In genomic region chr6:108276880-108277507, GRCm38 (mm10) we compare ENCODE assay signal across 9 mouse cellular contexts.
DNase-seq lines count a peak whose midpoint lies in the region; ATAC-seq and TF ChIP-seq lines count a peak whose summit lies in the region.
"Had no signal": no experiment of that assay in that cellular context is flagged by ENCODE, and none has a peak within 500 bp of the region (broad histone marks: within the 10 kb centered on the region; RNA-seq: fewer than 3 reads in every experiment).

No protein-coding gene starts in this region.

- no peaks in the 10 kb centered on the region for H3K27me3 ChIP-seq in liver, adult 2 months (ENCODE audit: control insufficient read depth, insufficient read depth, low read length)
- H3K27me3 ChIP-seq in liver, embryonic 11.5 days (replicated peaks; ENCODE audit: control insufficient read depth, insufficient read depth, low read length) = no peaks in the 10 kb centered on the region
- H3K27me3 ChIP-seq in intestine, postnatal 0 days (replicated peaks; ENCODE audit: control insufficient read depth, insufficient read depth, low read length) = no peaks in the 10 kb centered on the region
- H3K27me3 ChIP-seq: limb, embryonic 15.5 days had no signal

- TF ChIP-seq POLR2A in liver, adult 2 months (IDR thresholded peaks at IDR 0.05; ENCODE audit: extremely low read depth, insufficient read depth, low read length) = no peak

- H3K4me2 ChIP-seq in liver, embryonic 11.5 days = no peak overlapping the region
- H3K4me2 ChIP-seq in intestine, postnatal 0 days (replicated peaks; ENCODE audit: low read depth) = no peak overlapping the region
- H3K4me2 ChIP-seq: limb, embryonic 15.5 days had no signal

- H3K9me3 ChIP-seq in liver, embryonic 11.5 days (ENCODE audit: control insufficient read depth, low read length) = no peaks in the 10 kb centered on the region
- H3K9me3 ChIP-seq in intestine, postnatal 0 days (ENCODE audit: control insufficient read depth) = no peaks in the 10 kb centered on the region
- H3K9me3 ChIP-seq: limb, embryonic 15.5 days had no signal

- H3K9ac ChIP-seq in liver, adult 2 months (ENCODE audit: low read depth, low read length) = 0 out of 2 replicates have a peak overlapping the region, but pooled peaks have one; percentile 15
- H3K9ac ChIP-seq in liver, embryonic 11.5 days (ENCODE audit: low read depth, low read length) = no peak overlapping the region
- no peak overlapping the region for H3K9ac ChIP-seq in intestine, postnatal 0 days (ENCODE audit: low read depth, low read length)
- H3K9ac ChIP-seq: limb, embryonic 15.5 days had no signal

- no peak for TF ChIP-seq CTCF in liver, adult 2 months (IDR thresholded peaks at IDR 0.05; ENCODE audit: low read depth, low read length)
- TF ChIP-seq CTCF in left cerebral cortex, adult 2 months (IDR thresholded peaks at IDR 0.05) = no peak
- TF ChIP-seq CTCF in intestine, postnatal 0 days (IDR thresholded peaks at IDR 0.05; ENCODE audit: low read depth) = no peak

- H3K4me1 ChIP-seq in liver, adult 2 months (ENCODE audit: control insufficient read depth, insufficient read depth, low read length) = peaks cover 25% of the 10 kb centered on the region
- peaks cover 5% of the 10 kb centered on the region; the same call in 1 of the 2 replicates for H3K4me1 ChIP-seq in liver, embryonic 11.5 days (replicated peaks; ENCODE audit: control insufficient read depth, insufficient read depth, low read length)
- 0 out of 2 replicates have a peak, but pooled peaks cover 2% of the 10 kb centered on the region for H3K4me1 ChIP-seq in intestine, postnatal 0 days (replicated peaks; ENCODE audit: control insufficient read depth, insufficient read depth, low read length)
- H3K4me1 ChIP-seq: limb, embryonic 15.5 days had no signal

- no peak overlapping the region for H3K4me3 ChIP-seq in liver, adult 2 months (ENCODE audit: insufficient read depth, low read depth, low read length)
- H3K4me3 ChIP-seq in liver, embryonic 11.5 days (ENCODE audit: low read depth, low read length) = no peak overlapping the region
- no peak overlapping the region for H3K4me3 ChIP-seq in left cerebral cortex, adult 2 months
- H3K4me3 ChIP-seq in intestine, postnatal 0 days (ENCODE audit: low read depth, low read length) = no peak overlapping the region
- H3K4me3 ChIP-seq: limb, embryonic 15.5 days had no signal

- H3K36me3 ChIP-seq in liver, adult 2 months (ENCODE audit: control insufficient read depth, insufficient read depth, low read length) = no peaks in the 10 kb centered on the region
- H3K36me3 ChIP-seq in liver, embryonic 11.5 days (ENCODE audit: control insufficient read depth, insufficient read depth, low read length) = no peaks in the 10 kb centered on the region
- no peaks in the 10 kb centered on the region for H3K36me3 ChIP-seq in intestine, postnatal 0 days (ENCODE audit: control insufficient read depth, insufficient read depth)
- H3K36me3 ChIP-seq: limb, embryonic 15.5 days had no signal

- peak overlapping the region; percentile 91 for H3K27ac ChIP-seq in liver, adult 2 months (replicated peaks; ENCODE audit: insufficient read depth, low read depth, low read length)
- no peak overlapping the region for H3K27ac ChIP-seq in liver, embryonic 11.5 days (ENCODE audit: low read depth, low read length)
- H3K27ac ChIP-seq in left cerebral cortex, adult 2 months = no peak overlapping the region
- no peak overlapping the region for H3K27ac ChIP-seq in intestine, postnatal 0 days (ENCODE audit: low read depth, low read length)
- H3K27ac ChIP-seq: limb, embryonic 15.5 days had no signal

- intact Hi-C loops in left cerebral cortex, adult 2 months (cut with DNase I) = loop anchor here (1.0 kb wide), 1 partner anchor 44 kb away; no protein-coding TSS in a partner anchor

- 86% methylated on average over 12 of the region's 12 CpGs for WGBS in liver, adult 2 months
- 82% methylated on average over 12 of the region's 12 CpGs for WGBS in liver, embryonic 11.5 days
- 87% methylated on average over 12 of the region's 12 CpGs for WGBS in intestine, postnatal 0 days

- peaks cover 18% of the 10 kb centered on the region; the same call in 1 of the 2 replicates for H3K79me2 ChIP-seq in liver, adult 2 months (ENCODE audit: control insufficient read depth, insufficient read depth, low read length)

- DNase-seq in liver, adult 2 months (ENCODE audit: extremely low read depth, low read depth, low spot score) = peak; percentile 82
- no peak for DNase-seq in liver, embryonic 11.5 days (ENCODE audit: low spot score)
- DNase-seq in frontal cortex, postnatal 36 days (ENCODE audit: low spot score in 2 of 2) = peak; percentile 66 to 70
- peak; percentile 52 to 61 for DNase-seq in left cerebral cortex, adult 2 months (ENCODE audit: extremely low spot score in 1 of 2, low spot score in 2 of 2)
- DNase-seq in right cerebral cortex, postnatal 14 days = peak; percentile 16
- no peak for DNase-seq in urinary bladder, adult 2 months (ENCODE audit: low spot score)
- DNase-seq: cerebellum, adult 11 months had no signal

- no peak for ATAC-seq in liver, embryonic 11.5 days (replicated peaks; ENCODE audit: low FRiP score)
- ATAC-seq in intestine, postnatal 0 days = no peak

Comparison
In these comparisons a context has a peak if more than half of its experiments do, and no peak if none do; other contexts are left out.
1. DNase-seq: peak in liver, adult 2 months (single experiment), frontal cortex, postnatal 36 days (2 of 2), left cerebral cortex, adult 2 months (2 of 2) and right cerebral cortex, postnatal 14 days (single experiment); none in liver, embryonic 11.5 days (single experiment) and urinary bladder, adult 2 months (single experiment).